Mouse (Mus musculus) CD8-positive naive resting alpha-beta T cell, adult 2 months (primary cell): ENCODE results near the gene Ywhag.

Experiments
- DNase-seq, 2 experiments: peaks; one replicate each; pipeline ENCODE4 v3.0.0; 2022; ENCODE audit warnings: low read depth in 2 of 2, low spot score in 2 of 2

The Ywhag gene

DNA sequence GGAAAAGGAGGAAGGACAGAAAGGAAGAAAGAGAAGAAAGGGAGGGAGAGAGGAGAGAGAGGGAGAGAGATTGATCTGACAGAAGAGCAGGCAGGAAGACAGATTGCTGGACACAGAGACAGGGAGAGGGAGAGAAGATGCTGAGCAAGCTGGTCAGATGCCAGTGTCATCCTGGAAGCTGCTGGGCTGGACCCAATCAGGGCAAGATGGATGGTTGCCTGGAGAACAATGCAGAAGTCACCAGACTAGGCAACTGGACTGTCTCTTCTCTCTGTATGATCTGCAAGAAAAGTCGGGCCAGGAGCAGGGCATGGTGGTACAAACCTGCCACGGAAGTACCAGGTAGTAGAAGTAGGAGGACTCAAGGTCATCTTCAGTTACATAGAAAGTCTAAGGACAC lies 18.4 kb upstream of the Ywhag start:
- no peak for DNase-seq

DNA sequence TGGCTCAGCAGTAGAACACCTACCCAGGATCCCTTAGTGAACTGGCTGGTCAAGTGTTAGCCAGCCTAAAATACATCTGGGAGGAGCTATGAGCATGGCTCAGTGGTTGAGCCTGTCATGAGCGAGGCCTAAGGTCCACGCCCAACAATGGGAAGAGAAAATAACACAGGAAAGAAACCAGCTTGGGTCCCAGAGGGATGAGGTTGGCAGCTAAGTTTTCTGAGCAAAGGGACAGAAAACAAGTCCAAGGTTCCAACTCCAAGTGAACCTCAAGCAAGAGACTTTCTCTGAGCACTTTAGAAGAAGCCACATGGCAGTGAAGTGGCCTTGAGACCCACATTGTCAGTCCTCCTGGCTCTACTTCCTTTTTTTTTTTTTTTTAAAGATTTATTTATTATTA lies 17.2 kb upstream of the Ywhag start:
- DNase-seq: no peak

DNA sequence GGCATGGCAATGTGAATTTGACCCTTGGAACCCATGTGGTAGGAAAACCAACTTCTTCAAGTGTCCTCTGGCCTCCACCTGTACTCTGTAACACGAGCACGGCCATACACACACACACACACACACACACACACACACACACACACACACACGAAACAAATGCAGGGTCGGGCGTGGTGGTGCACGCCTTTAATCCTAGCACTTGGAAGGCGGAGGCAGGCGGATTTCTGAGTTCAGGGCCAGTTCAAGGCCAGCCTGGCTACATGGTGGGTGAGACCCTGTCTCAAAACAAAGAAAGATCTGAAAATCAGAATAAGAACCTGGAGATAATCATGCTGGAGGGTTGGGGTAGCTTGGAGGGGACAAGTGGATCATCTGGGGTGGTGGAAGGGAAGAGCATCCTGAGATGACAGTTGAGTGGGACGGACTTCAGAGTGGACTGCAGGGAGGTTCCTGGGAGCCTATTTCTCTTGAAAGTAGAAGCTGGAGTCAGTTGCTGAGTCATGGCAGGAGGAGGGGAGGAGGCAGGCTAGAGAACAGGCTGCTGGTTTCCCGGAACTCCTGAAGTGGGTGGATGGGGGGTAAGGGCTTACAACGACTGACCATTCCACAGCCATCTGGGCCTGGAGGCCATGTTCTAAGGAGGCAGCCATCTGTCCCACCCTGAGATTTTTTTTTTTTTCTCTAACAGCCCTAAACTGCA lies 16.4 kb upstream of the Ywhag start:
- DNase-seq: no peak

DNA sequence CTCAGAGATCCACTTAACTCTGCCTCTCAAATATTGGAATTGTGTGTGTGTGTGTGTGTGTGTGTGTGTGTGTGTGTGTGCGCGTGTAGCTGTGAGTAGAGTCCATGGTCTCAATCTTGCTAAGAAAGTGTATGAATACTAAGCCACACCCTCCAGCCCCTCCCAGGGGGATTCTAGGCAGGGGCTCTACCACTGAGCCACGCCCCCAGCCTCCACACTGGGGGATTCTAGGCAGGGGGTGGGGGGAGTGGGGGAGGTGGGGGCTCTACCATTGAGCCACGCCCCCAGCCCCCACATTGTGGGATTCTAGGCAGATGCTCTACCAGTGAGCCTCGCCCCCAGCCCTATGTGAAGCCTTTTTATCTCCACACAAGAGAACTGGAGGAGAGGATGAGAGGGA lies 12.2 kb upstream of the Ywhag start:
- no peak for DNase-seq

DNA sequence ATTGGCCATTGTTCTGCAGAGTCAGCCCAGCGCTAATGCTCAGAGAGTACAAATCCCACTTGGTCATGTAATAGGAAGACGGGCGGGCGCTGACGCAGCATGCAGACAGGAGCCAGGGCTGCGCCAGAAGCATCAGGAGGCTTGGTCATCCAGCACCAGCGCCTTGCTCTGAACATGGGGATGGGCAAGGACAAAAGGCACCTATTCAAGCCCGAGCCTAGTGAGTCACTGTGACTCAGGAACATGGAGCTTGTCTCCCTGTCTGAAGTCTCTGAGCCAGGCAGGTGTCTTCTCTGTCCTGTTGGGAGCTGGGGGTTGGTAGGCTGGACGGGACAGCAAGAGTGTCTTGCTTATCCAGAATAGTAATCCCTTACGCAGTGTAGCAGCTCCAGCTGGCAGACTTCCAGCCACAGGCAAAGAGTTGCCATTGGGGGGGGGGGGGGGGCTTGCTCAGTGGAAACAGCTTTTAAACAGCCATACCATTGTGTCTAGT lies 11.5 kb upstream of the Ywhag start:
- no peak for DNase-seq

DNA sequence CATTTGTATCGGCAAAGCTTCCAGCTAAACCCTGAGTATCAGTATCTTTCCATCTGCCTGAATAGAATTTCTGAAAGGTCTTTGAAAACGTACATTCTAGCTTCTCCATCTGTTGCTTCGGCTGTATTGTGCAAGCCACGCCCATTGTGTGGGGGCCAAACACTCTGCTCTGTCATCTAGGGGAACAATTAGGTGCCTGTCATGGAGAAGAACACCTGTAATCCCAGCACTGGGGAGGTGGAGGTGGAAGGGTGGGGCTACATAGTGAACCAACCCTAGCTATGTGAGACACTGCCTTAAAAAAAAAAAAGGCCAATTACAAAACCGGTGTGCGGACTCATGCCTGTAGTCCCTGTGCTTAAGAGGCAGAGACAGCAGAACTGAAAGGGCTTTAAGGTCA lies 8.3 kb upstream of the Ywhag start:
- no peak for DNase-seq

DNA sequence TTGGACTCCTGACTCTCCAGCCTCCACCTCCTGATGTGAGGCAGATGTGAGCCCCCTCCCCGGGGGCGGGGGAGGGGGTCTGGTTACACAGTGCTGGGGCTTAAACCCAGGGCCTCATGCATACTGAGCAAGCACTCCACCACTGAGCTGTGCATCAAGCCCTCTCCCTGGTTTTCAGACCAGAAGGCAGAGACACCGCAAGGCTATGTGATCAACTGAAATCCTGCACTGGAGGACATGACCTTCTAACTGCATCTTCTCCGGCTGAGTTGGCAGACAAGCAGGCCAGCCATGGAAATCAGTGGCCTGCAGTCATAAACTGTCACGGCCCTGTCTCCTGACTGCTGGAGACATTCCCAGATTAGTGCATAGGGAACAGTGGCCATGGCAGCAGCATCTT lies 6.2 kb upstream of the Ywhag start:
- DNase-seq: no peak

DNA sequence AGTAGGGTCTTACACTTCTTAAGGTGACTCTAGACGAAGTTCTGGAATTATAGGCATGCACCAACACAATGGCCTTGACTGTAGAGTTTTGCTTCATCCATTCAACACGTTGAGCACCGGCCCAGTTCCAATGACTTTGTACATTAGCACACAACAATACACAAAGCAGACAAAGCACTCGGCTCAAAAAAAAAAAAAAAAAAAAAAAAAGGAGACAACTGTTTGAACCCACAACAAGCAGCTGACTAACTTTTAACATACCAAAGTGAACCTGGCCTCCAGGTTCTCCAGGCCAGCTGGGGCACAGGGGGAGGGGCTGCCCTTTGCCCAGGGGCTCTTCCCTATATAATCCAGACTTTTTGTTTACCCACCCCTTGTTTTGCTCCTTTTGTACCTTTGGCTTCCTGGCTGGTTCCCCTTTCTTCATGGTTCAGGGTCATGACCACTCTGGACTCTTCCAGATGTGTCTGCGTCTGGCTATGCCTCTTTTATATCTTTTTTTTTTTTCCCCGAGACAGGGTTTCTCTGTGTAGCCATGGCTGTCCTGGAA lies 1.3 kb upstream of the Ywhag start:
- no peak for DNase-seq

DNA sequence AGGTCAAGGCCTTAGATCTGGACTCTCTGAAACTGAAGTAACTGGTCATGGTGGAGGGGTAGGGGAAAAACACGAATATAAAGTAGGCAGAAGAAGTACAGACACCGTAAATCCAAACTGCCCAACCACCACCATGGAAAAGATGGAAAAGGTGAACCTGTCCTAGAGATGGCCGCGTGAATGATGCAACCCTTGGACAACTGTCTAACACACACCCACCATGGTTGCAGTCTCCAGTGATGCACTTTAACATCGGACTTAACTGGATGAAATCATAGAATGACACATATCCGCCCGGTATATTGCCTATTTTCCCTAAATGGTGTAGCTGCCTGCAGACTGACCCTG lies 734 bp upstream of the Ywhag start:
- no peak for DNase-seq

DNA sequence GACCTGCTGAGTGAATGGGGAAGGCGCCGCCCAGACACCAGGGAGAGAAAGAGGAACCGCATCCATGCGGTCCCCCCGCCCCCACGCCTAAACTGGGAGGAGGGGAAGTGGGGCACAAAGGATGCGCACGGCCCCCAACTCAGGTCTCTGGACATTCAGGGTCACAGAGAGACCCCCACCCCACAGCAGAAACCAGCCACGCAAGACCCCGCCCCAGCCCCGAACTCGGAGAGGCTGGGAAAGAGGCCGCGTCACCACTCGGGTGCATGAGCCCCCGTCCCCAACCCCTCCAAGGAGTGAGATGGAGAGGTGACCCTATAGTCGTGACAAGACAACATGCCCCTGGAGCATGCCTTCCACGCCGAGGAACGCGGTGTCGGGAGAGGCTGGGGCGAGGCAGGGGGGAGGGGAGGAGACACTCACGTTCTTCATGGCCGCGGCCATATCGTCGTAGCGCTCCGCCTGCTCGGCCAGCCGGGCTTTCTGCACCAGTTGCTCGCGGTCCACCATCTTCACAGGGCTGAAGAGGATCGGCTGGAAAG lies 445 bp downstream of the Ywhag start:
- no peak for DNase-seq

DNA sequence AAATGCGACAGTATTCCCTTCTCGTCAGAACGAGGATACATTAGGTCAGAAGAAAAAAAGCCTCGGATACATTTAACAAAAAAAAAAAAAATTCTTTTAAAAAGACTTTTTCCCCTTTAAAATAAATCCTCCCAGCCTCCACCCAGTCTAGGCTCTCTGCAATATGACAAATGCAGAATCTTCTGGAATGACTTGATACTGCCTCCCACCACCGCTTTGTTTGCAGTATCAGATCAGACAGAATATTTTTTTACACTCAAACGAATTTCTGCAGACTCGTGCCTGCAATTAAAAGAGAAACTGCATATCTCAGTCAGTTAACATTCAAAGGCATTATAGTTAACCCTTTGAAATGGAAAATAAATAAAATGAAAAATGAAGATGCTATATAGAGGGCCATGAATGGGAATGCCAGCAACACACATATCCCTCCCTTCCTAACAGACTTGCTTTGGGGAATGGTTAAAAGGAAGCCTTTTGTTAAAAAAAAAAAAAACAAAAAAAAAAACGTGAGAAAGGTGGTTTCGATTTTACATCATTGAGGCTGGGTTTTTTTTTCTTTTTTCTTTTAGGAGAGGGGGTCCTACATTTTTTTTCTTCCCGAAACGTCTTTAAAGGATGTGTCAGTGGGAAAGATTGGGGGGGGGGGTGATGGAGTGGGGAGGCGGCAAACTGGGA lies 1.1 kb downstream of the Ywhag start:
- no peak for DNase-seq

DNA sequence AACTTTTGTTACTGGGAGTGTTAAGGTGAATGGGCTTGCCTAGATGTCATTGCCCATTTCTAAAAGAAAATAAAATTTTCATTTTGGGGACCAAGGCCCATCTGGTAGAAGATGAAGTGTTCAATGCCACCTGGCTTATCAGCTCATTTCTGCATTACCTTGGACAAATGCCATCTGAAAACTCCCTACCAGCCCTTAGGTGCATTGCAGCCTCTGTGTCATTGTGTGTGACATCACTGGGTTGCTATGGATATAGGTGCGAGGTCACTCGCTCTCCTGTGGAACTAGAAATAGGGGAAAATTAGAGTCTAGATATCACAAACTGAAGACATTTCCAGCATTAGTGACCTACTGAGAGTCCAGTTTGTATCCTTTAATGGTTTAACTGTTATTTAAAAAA lies 2.1 kb downstream of the Ywhag start:
- no peak for DNase-seq

DNA sequence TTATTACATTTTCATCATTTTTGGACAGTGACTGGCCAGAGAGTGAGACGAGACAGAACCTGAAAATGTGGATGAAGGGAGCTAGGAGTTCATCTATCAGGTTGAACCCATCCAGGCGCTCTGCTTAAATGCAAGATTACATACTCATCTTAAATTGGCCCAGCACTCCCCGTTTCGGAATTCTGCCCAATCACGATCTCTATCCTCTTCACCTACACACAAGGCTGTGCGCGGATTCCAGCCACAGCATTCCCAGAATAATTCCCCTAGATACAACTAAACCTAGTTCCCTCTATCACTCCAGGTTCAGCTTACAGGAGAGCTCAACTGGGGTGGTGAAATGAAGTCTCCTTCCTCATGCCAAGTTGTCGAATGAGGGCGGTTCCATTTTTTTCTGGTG lies 2.9 kb downstream of the Ywhag start:
- DNase-seq: no peak

DNA sequence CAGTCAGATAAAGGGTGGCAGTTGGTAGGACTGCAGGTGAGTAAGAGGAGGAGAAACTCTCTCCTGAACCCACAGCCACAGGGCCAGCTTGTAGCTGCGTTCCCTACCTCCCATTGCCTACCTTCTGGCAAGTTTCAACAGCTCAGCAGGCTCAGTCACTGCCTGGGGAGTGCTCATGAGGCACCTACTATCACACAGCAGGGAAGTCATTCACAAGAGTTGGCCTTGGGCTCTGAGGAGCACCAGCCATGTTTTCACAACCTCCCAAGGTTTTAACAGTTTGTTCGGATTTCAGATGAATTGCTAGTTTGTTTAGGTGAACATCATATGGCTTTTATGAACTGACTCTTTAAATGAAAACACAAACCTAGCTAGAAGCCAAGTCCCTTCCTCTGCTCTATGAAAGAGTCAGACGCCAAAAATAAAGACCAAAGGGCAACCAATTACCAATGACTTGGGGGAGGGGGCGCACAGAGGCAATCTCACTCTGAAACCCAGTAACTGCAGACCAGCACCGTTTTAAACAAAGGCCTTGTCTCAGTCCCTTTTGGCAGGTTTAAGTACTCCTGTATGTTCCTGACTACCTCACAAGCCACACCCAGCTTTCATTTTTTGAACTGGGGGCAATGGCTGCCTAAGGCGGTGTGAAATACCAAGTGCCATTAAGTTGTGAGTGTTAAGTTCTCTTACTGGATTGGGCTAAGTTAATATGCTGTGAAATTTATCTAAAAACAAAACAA lies 4.6 kb downstream of the Ywhag start:
- DNase-seq: no peak

DNA sequence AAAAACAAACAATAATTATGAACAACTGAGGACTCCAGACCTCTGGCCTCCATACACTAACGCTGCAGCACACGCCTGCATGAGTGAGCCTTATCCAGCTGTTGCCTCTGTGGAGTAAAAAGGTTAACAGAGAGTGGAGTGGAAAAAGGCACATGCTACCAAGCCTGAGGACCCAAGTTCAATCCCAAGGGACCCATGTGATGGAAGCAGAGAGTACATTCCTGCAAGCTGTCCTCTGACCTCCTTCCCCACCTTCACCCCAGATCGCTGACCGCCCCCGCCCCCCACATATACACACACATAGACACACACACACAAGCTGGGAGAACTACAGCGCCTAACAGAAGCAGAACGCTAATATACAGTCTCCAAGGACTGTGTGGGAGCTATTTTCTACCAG lies 10.5 kb downstream of the Ywhag start:
- DNase-seq: no peak

DNA sequence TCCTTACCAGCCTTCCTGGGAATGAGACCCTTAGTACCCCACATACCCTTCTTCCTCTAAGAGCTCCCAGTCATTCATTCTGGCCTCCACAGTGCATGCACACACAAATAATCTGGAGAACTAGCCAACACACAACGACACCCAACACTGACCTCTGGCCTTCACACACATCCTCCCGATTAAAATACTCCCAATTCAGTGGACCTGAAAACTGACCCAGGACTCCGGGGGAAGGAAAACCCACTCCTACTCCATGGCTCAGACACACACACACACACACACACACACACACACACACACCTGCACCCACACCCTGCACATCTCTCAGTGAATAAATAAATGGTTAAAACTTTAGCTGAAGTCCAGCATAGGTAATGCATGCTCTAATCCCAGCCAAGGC lies 14.5 kb downstream of the Ywhag start:
- no peak for DNase-seq

DNA sequence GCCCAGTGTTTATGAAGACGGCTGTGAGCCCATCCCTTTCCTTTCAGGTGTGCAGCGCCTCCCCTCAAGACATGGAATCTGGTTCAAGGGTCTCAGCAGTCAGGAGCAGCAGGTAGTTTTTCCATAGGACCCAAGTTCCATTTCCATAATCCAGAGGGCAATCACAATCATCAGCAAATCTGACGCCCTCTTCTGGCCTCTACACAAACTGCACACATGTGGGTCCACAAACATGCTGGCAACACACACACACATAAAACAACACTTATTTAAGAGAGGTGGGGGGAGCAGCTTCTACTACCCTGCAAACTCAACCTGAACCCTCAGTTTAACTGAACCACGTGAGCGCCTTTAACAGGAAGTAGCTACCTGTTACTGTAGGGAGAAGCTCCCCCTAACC lies 15.8 kb downstream of the Ywhag start:
- DNase-seq: no peak

DNA sequence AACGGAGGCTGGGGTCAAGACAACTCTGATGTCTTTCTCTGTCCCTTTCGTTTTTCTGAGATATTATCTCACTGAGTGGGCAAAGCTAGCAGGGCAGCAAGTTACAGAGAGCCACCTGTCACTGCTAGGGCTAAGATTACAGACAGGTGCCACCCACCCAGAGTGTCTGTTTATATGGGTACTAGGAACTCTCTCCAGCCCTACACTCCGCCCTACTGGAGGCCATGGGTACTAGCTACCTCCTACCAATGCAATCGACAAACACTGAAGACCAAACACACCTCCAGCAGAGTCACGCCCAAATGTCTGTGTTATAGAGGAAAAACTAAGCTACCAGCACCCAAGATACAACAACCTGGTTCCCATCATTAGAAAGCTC lies 16.4 kb downstream of the Ywhag start:
- no peak for DNase-seq

DNA sequence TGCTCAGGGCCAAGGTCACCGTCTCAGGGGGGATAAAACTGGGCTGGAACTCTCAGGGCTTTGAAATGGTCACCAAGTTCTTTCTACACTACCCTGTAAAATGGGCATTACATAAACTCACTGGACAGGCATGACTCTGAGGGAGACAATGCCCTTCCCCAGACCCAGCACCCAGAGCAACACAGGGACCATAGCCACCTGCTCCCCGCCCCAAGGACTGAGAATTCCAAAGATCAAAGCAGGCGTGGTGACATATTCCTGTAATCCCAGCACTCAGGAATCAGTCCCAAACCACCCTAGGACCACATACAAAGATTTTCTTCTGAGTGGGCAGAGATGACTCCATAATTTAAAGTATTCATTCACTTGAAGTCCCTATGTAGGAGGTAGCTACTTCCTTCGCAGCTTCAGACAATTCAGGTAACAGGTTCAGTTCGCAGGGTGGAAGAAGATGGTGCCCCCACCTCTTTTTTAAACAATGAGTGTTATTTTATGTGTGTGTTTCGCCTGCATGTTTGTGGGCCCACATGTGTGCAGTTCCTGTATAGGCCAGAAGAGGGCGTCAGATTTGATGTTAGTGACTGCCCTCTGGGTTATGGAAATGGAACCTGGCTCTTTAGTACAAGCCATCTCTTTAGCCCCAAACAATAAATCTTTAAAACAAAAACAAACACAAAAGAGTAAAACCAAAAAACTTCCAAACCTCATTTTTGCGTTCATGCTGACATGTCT lies 16.9 kb downstream of the Ywhag start:
- no peak for DNase-seq

DNA sequence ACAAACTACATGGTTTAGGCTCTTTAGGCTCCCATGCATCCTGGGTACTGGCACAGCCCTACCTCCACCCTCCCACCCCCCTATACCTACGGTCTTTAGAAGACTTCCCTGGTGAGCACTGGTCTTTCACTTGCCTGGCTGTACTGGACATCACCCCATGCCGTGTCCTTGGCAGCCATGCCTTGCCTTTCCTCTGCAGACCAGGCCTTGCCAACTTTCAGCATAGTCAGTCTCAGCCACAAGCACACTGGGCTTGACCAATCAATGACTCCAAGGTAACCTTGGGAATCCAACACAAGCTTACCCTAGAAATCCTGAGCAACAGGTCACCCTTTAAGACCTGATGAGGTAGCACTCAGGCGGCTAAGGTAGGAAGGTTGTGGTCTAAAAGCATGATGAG lies 17.8 kb downstream of the Ywhag start:
- DNase-seq: no peak

DNA sequence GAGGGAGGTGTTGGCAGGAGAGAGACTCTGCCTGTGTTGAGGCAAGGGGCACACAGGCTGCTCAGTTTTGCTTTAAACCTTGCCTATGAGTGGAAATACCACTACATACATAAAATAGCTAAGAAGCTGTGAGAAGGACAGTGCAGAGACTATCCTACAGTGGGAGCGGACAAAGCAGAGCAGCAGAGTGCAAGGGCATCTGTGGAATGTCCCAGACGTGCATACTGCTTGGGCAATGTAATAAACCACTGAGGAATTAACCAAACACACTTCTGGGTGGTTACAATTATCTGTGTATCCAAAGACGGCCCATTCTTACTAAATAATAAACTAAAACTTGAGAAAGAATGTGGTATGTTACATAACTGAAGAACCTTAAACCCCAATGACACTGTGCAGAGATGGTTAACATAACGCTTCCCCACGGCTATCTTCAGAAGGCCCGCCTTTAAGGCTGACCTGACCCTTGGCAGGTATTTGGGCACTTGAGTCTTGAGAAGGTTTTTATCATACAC lies 18.3 kb downstream of the Ywhag start:
- DNase-seq: no peak
